Mouse (Mus musculus): ENCODE measurements at regions not wholly inside any gene's neighbourhood (a gene's known extent, or its start where the extent isn't known, plus 50 kb on each side); places are given as distances from the start of the nearest gene placed in this dataset.

DNA sequence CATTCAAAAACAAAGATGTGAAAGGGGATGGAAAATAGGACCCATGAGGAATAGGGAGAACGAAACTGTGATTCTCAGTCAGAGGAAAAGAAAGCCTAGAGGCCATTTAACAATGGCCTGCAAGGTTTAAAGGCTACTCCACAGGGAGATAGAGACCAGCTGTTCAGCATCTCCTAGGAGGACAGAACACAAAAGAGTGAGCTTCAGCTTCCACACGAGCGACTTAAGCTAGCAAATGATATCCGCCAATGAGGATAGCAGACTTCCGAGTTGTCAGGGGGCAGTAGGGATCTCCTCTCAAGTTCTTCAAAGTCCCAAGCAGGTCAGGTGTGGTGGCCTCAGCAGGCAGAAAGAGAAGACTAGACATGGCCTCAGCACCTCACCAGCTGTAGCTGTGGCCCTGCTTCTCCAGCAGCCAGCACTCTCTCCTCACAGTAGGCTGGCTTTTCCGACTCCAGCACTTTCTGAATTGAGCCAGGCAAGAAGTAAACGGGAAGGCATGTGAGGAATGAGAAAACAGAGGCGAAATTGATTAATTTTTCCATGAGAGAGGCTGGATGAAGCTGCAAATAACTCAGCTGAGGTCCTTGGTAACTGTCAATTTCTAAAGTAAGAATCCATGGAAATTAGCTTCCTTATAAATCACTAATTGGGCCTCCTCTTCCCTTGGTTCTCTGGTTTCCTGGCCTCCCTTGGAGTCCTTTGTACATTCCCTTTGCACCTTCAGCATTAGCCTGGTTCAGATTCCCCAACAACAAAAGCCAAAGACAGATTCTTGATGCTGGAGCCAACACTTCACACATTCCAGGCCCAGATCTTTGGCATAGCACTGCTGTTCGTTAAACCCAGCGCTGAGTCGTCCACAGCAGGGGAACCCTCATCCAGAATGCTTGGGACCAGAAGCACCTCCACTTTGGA is 115.7 kb downstream of the H2al2a start:
- no peak for DNase-seq (ENCODE audit: low spot score in 2 of 2)
- Histone ChIP-seq H3K4me3 (no peak overlapping the region), H3K27ac (no peak overlapping the region)
- peak; percentile 8; the same call in 1 of the 2 replicates for TF ChIP-seq CTCF (conservative IDR thresholded peaks at IDR 0.05)

DNA sequence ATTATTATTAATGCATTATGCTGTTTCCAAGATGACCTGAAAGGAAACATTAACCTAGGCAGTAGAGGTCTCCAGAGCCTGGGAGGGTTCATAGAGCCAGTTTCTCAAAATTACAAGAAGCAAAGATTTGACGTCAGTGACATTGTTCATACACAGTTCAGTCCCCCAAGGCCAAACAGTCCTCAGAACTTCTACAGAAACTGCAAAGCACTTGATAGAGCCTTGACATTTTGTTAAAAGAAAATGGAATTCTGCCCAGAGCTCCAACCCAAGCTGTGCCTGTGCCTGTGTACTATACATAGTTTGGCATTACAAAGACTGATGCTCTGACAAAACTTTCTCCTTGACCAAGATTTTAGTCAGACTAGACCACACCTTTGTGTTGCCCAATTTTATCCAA is 118.9 kb downstream of the H2al2a start:
- H3K4me3 ChIP-seq = no peak overlapping the region
- no peak for DNase-seq (ENCODE audit: low spot score in 2 of 2)
- TF ChIP-seq CTCF (conservative IDR thresholded peaks at IDR 0.05) = no peak
- no peak overlapping the region for H3K27ac ChIP-seq

GRCm38 (mm10) chr2:17876942-17877341 is 119.8 kb downstream of the H2al2a start:
- Histone ChIP-seq H3K4me3 (no peak overlapping the region), H3K27ac (no peak overlapping the region)
- TF ChIP-seq CTCF (conservative IDR thresholded peaks at IDR 0.05) = no peak
- DNase-seq (ENCODE audit: low spot score in 2 of 2) = no peak

DNA sequence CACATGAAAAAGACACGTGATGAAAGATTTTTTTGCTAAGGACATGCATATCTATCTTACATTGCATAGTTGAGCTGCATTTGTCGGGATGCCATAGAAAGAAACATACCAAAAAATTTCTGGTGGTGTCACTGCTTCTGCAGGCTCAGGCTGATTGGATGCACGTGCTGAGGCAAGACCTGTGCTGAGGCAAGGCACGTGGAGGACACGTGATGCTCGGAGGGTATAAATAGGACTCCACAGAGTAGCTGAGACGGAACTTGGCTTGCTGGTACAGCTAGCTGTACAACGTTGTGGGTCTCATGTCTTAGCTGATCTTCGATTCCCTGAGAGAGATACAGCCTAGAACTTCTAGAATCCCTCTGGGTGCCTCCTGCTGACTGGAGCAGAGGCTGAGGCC is 120.6 kb downstream of the H2al2a start:
- no peak overlapping the region for H3K27ac ChIP-seq
- no peak for TF ChIP-seq CTCF (conservative IDR thresholded peaks at IDR 0.05)
- no peak overlapping the region for H3K4me3 ChIP-seq
- no peak for DNase-seq (ENCODE audit: low spot score in 2 of 2)

DNA sequence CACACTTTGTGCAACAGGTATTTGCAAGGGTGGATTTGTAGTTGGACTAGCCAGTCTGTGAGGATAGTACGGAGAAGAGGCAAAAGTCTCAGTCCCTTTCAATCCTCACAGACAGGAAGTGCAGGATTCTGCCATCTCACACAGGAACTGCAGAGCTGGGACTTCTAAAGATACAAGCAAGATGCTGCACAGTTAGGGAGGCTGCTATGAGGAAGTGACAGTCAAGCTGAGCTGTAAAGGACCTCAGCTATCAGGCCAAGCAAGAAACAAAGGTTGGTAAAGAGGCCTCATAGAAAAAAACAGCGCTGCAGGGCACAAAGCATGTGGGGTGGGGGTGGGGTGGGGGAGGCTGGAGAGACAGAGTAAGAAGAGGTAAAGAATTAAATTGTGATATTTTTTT is 126.2 kb downstream of the H2al2a start:
- TF ChIP-seq CTCF (conservative IDR thresholded peaks at IDR 0.05) = no peak
- H3K4me3 ChIP-seq = no peak overlapping the region
- no peak overlapping the region for H3K27ac ChIP-seq
- DNase-seq (ENCODE audit: low spot score in 2 of 2) = no peak

GRCm38 (mm10) chr2:17868145-17868544 is 128.6 kb downstream of the H2al2a start:
- Histone ChIP-seq H3K27ac (no peak overlapping the region), H3K4me3 (no peak overlapping the region)
- DNase-seq (ENCODE audit: low spot score in 2 of 2) = no peak
- TF ChIP-seq CTCF (conservative IDR thresholded peaks at IDR 0.05) = no peak

GRCm38 (mm10) chr2:17867341-17867740 is 129.4 kb downstream of the H2al2a start:
- no peak overlapping the region for H3K4me3 ChIP-seq
- no peak for TF ChIP-seq CTCF (conservative IDR thresholded peaks at IDR 0.05)
- DNase-seq (ENCODE audit: low spot score in 2 of 2) = peak in 1 of 2 experiments; percentile 54
- no peak overlapping the region for H3K27ac ChIP-seq

GRCm38 (mm10) chr2:17861765-17862495 is 130.7 kb upstream of the Nebl start:
- Histone ChIP-seq H3K4me3 (no peak overlapping the region), H3K27ac (no peak overlapping the region)
- no peak for DNase-seq (ENCODE audit: low spot score in 2 of 2)
- TF ChIP-seq CTCF (conservative IDR thresholded peaks at IDR 0.05) = no peak

GRCm38 (mm10) chr2:17860922-17861559 is 129.8 kb upstream of the Nebl start:
- no peak overlapping the region for H3K4me3 ChIP-seq
- no peak for TF ChIP-seq CTCF (conservative IDR thresholded peaks at IDR 0.05)
- H3K27ac ChIP-seq = no peak overlapping the region
- no peak for DNase-seq (ENCODE audit: low spot score in 2 of 2)

DNA sequence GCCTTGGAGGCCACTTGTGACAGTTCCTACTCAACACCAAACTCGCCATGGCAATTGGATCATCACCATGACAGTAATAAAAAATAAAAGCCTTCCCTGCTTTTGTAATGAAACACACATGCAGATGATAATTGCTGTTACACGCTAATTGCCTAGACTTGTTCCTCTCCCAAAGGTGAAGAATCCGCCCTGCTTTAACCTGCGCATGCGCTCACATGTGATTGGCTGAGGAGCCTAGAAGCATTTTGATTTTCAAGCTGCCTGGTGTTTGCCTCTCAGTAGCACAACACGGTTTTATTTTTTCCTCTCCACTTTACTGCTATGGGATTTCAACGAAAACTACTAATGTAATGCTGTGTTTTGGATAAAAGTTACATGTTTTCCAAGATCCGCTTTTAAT is 128.0 kb upstream of the Nebl start:
- no peak for DNase-seq (ENCODE audit: low spot score in 2 of 2)
- no peak for TF ChIP-seq CTCF (conservative IDR thresholded peaks at IDR 0.05)
- Histone ChIP-seq H3K27ac (no peak overlapping the region), H3K4me3 (no peak overlapping the region)

DNA sequence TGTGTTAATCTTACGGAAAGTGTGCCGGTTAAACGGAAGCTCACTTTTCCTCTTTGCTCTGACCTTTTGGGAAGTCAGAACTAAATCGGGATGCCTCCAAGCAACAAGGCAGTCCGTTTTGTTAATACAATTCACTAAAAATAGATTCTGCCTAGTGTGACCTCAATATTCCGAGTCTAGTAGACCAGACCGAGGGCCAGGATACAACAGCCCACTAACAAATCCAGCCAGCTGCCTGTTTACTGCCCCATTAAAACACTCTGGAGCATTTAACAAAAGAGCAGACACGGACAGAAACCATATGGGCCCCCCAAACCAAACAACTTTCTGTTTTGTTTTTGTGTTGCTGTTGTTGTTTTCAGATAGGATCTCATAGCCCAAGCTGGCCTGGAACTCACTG is 127.1 kb upstream of the Nebl start:
- H3K4me3 ChIP-seq = no peak overlapping the region
- no peak for TF ChIP-seq CTCF (conservative IDR thresholded peaks at IDR 0.05)
- H3K27ac ChIP-seq = no peak overlapping the region
- no peak for DNase-seq (ENCODE audit: low spot score in 2 of 2)

DNA sequence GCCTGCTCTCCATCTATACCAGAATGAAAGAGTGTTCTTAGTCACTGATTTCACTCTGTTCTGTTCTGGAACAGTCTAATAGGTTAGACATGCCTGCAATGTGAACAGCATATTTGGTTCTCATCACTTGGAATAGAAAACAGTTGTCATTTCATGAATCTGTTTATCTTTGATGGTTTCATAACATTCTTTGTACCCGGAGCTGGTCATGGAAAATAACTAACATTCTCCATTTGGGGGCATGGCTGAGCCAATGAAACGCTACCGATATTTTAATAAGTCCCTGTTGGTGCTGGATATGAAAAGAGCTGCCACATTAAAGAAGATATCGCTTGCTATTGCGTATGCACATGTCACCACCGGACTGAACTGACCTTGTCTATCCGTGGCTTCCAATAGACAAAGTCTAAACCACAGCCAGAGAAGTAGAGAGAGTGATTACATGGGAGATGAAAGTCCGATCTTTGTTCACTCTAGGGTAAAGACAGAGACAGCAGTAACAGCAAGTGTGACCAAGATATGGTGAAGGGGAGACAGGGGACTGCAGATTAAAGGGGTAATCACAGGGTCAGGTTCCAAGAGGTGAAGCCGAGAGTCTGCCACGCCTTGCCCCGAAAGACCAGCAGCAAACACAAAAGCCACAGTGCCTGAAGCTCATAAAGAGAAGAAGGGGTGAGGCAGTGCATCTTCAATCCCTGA is 124.5 kb upstream of the Nebl start:
- peak overlapping the region; percentile 89 for H3K27ac ChIP-seq

DNA sequence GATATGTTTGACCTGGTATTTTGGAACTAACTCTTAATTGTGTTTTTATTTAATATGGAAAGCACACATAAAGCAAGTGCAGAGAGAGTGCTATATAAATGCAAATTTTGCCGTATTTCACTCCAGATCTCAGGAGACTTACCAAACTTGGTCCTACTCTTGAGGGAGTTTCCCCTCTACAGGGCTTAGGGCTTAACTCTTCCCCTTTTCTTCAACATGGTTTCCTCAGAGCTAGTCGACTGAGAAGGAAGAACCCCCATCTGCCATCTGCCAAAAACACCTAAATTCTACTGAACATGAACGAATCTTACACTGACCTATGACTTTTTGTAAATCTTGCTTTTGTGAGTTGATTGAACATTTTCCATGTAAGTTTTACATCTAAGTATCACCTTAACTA is 122.8 kb upstream of the Nebl start:
- DNase-seq (ENCODE audit: low spot score in 2 of 2) = no peak
- H3K27ac ChIP-seq = no peak overlapping the region
- TF ChIP-seq CTCF (conservative IDR thresholded peaks at IDR 0.05) = no peak
- no peak overlapping the region for H3K4me3 ChIP-seq

More for the DNA sequence above, 124.5 kb upstream of the Nebl start:
- no peak overlapping the region for H3K4me3 ChIP-seq
- peak; percentile 36 to 69 for DNase-seq (ENCODE audit: low spot score in 2 of 2)
- peak; percentile 49 for TF ChIP-seq CTCF (conservative IDR thresholded peaks at IDR 0.05)

Data from layer of hippocampus, adult 2 months (tissue).